Mouse (Mus musculus) R1 (cell line): Measurements from ENCODE around the gene C1ql1.

Experiments
- DNase-seq: peaks from one replicate; pipeline ENCODE4 v3.0.0-alpha.2; 2018; ENCODE audit warnings: low read depth, low spot score

Gene C1ql1

GRCm38 (mm10) chr11:102901199-102901598, 45.3 kb downstream of the C1ql1 start:
- no peak for DNase-seq

GRCm38 (mm10) chr11:102900763-102901162, 45.7 kb downstream of the C1ql1 start, which contains the start of gene Gfap:
Gene Gfap (minus strand): TSS chr11:102900912.
- peak; percentile 87 for DNase-seq

- DNase-seq = no peak
Measured at GRCm38 (mm10) chr11:102898408-102898807, 48.1 kb downstream of the C1ql1 start.

- no peak for DNase-seq
Measured at GRCm38 (mm10) chr11:102896641-102897040, 49.8 kb downstream of the C1ql1 start.

- no peak for DNase-seq
Measured at GRCm38 (mm10) chr11:102895779-102896178, 50.7 kb downstream of the C1ql1 start.

GRCm38 (mm10) chr11:102894716-102895115, 51.8 kb downstream of the C1ql1 start:
- DNase-seq = no peak

- peak; percentile 94 for DNase-seq
Measured at GRCm38 (mm10) chr11:102893015-102893651, 53.4 kb downstream of the C1ql1 start.

- peak; percentile 30 for DNase-seq
Measured at GRCm38 (mm10) chr11:102890096-102890495, 56.4 kb downstream of the C1ql1 start.
